Mouse (Mus musculus) limb, embryonic 11.5 days (tissue): ENCODE data around the gene Prrt2. TPM values are rescaled to one million over a fixed set of nuclear protein-coding genes. Genes with fewer than 3 reads are reported as not detected.
A peak's percentile ranks its signal among the peaks of the same experiment; 100 is the strongest.

Experiments used
- ATAC-seq: fragments of 200-750 bp; cut with Nextera tagmentation; 2 replicates; pipeline ENCODE4 v1.8.0; 2017; ENCODE audit warnings: low read depth; ENCODE audit not compliant: insufficient number of reproducible peaks, low FRiP score, low TSS enrichment
- DNase-seq: peaks from one replicate; pipeline ENCODE4 v3.0.0-alpha.2; 2015; ENCODE audit warnings: low spot score
- H3K27ac ChIP-seq: fragments of 300-500 bp; sonication (generic); replicated peaks from 2 replicates; pipeline ENCODE4 v1.5.1; 2014; ENCODE audit warnings: low read depth, mild to moderate bottlenecking, low read length
- H3K27me3 ChIP-seq: fragments of 300-500 bp; sonication (generic); 2 replicates; pipeline ENCODE4 v1.6.1; 2014; ENCODE audit warnings: mild to moderate bottlenecking, low read length, mixed read lengths; ENCODE audit not compliant: control insufficient read depth, insufficient read depth
- H3K36me3 ChIP-seq: fragments of 300-500 bp; sonication (generic); 2 replicates; pipeline ENCODE4 v1.6.1; 2014; ENCODE audit warnings: mild to moderate bottlenecking, low read length, moderate library complexity, mixed read lengths; ENCODE audit not compliant: control insufficient read depth, insufficient read depth
- H3K4me1 ChIP-seq: fragments of 300-500 bp; sonication (generic); 2 replicates; pipeline ENCODE4 v1.6.1; 2014; ENCODE audit warnings: low read length, mixed read lengths; ENCODE audit not compliant: control insufficient read depth, insufficient read depth
- H3K4me2 ChIP-seq: fragments of 300-500 bp; sonication (generic); 2 replicates; pipeline ENCODE4 v1.6.1; 2014; ENCODE audit warnings: low read depth, mild to moderate bottlenecking, moderate library complexity; ENCODE audit not compliant: severe bottlenecking
- H3K4me3 ChIP-seq: fragments of 300-500 bp; sonication (generic); 2 replicates; pipeline ENCODE4 v1.5.1; 2014; ENCODE audit warnings: low read depth, low read length
- H3K9ac ChIP-seq: fragments of 300-500 bp; sonication (generic); 2 replicates; pipeline ENCODE4 v1.6.1; 2014; ENCODE audit warnings: mild to moderate bottlenecking, low read length
- H3K9me3 ChIP-seq: fragments of 300-500 bp; sonication (generic); 2 replicates; pipeline ENCODE4 v1.6.1; 2016; ENCODE audit warnings: low read length; ENCODE audit not compliant: control insufficient read depth
- WGBS: fragments of 180-500 bp; shearing (Covaris S2); extraction: QIAGEN DNeasy Blood & Tissue Kit; methylation state at CpG from one replicate; pipeline ENCODE4 v1.1.7; 2014; 5-methylcytosine and 5-hydroxymethylcytosine counted together
- polyA plus RNA-seq: library from polyadenylated mRNA; unstranded; fragments of >200 nt; fragmentation: Nextera tagmentation; extraction: Ambion mirVana; gene quantifications from 2 replicates; pipeline ENCODE4 v1.2.1, GENCODE M21; 2014

Prrt2 gene
- polyA plus RNA-seq, 1 experiment from 2014 or later: 9.2 TPM

- 76% methylated on average over 7 of the region's 7 CpGs for WGBS
- Histone ChIP-seq H3K27ac (no peak overlapping the region; the same call in 1 of the 2 replicates), H3K9ac (peak overlapping the region; percentile 17; the same call in 1 of the 2 replicates), H3K4me2 (peak overlapping the region; percentile 83), H3K4me3 (peak overlapping the region; percentile 97), H3K9me3 (no peaks in the 10 kb centered on the region), H3K27me3 (no peaks in the 10 kb centered on the region), H3K36me3 (peaks cover 22% of the 10 kb centered on the region), H3K4me1 (peaks cover 49% of the 10 kb centered on the region)
- DNase-seq: no peak
- ATAC-seq: no peak
Measured at GRCm38 (mm10) chr7:127022528-127023271, 1.7 kb upstream of the Prrt2 start.

DNA sequence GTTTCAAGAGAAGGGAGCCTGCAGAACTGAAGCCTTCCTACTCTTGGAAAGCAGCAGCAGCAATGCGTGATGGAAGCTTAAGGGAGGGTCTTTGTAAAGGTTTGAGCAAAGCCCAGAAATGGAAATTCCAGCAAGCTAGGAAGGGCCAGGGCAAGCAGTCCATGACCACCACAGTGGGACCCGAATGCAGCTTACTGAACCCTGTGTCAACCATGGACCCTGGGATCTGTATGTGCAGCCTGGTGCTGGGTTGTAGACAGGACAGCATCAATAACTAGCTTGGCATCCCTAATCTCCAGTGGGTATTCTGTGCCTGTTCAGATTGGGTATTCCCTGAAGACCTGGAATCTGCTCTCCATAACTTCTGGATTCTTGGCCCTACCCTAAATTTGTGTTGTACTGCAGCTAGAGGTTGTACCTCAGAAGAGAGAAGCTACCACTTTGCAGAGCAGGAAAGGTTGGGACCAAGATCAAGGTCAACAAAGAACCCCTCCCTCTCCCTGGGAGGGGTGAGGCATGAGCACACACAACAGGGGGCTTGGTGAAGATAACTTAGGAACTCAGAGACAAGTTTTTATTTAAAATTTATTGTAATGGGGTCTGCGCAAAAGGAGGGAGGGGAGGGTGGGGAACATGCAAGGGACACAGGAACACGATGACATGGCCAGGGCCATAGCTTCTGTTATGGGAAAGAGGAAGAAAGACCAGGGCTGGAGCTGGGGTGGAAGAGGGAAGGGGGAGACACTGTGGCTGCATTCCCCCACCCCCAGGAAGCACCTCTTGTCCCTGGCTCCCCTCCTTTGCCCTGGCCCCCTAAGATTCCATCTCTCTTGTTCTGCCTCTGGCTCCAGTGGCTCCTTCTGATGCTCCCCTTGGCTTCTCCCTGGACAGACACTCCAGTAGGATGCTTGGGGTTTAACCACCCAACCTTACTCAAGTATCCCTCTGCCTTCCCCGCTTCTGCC, 834 bp upstream of the Prrt2 start:
- Histone ChIP-seq H3K9ac (peak overlapping the region; percentile 73), H3K4me3 (peak overlapping the region; percentile 46), H3K4me2 (peak overlapping the region; percentile 88), H3K4me1 (peaks cover 47% of the 10 kb centered on the region), H3K27me3 (no peaks in the 10 kb centered on the region), H3K27ac (peak overlapping the region; percentile 72), H3K36me3 (peaks cover 22% of the 10 kb centered on the region), H3K9me3 (no peaks in the 10 kb centered on the region)
- no peak for ATAC-seq
- WGBS: 51% methylated on average over 5 of the region's 5 CpGs
- DNase-seq: no peak

DNA sequence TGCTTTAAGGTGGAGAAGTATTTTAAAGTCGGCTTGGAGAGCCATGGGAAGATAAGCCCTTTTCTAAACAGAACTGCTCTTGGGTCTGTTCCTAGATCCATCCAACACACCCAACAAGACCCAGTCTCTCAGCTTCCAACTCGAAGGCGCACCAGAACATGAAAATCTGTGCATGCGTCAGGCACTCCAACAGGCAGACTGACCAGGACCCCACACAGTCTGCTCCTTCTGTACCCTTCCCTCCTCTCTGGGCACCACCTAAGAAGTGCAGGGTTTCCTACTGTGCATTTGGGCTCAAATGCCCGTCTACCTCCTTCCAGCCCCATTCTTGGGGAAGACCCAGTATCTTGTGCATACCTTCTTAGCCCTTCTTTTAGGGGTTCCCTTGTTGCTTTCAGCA, 520 bp downstream of the Prrt2 start:
- 53% methylated on average over 5 of the region's 5 CpGs for WGBS
- no peaks in the 10 kb centered on the region for H3K9me3 ChIP-seq

GRCm38 (mm10) chr7:127020031-127020430, 980 bp downstream of the Prrt2 start:
- Histone ChIP-seq H3K4me1 (peaks cover 56% of the 10 kb centered on the region), H3K9me3 (no peaks in the 10 kb centered on the region), H3K27ac (peak overlapping the region; percentile 25; the same call in 1 of the 2 replicates), H3K9ac (peak overlapping the region; percentile 34; the same call in 1 of the 2 replicates), H3K27me3 (no peaks in the 10 kb centered on the region), H3K36me3 (peaks cover 26% of the 10 kb centered on the region), H3K4me2 (peak overlapping the region; percentile 88), H3K4me3 (peak overlapping the region; percentile 46; the same call in 1 of the 2 replicates)
- DNase-seq (no peak), ATAC-seq (no peak)
- WGBS: 59% methylated on average over 3 of the region's 3 CpGs

More for the DNA sequence above, 520 bp downstream of the Prrt2 start:
- no peaks in the 10 kb centered on the region for H3K27me3 ChIP-seq
- H3K9ac ChIP-seq: peak overlapping the region; percentile 73
- ATAC-seq (no peak), DNase-seq (no peak)
- H3K4me3 ChIP-seq: peak overlapping the region; percentile 46
- peaks cover 52% of the 10 kb centered on the region for H3K4me1 ChIP-seq
- H3K36me3 ChIP-seq: peaks cover 23% of the 10 kb centered on the region
- peak overlapping the region; percentile 88 for H3K4me2 ChIP-seq
- peak overlapping the region; percentile 72; the same call in 1 of the 2 replicates for H3K27ac ChIP-seq

GRCm38 (mm10) chr7:127019306-127019960, 1.6 kb downstream of the Prrt2 start:
- WGBS: 79% methylated on average over 14 of the region's 14 CpGs
- peak overlapping the region; percentile 17; the same call in 1 of the 2 replicates for H3K9ac ChIP-seq
- no peak overlapping the region for H3K27ac ChIP-seq
- peak overlapping the region; percentile 88; the same call in 1 of the 2 replicates for H3K4me2 ChIP-seq
- peaks cover 26% of the 10 kb centered on the region for H3K36me3 ChIP-seq
- H3K27me3 ChIP-seq: no peaks in the 10 kb centered on the region
- H3K4me3 ChIP-seq: no peak overlapping the region
- no peak for DNase-seq
- no peaks in the 10 kb centered on the region for H3K9me3 ChIP-seq
- no peak for ATAC-seq
- H3K4me1 ChIP-seq: peaks cover 60% of the 10 kb centered on the region

DNA sequence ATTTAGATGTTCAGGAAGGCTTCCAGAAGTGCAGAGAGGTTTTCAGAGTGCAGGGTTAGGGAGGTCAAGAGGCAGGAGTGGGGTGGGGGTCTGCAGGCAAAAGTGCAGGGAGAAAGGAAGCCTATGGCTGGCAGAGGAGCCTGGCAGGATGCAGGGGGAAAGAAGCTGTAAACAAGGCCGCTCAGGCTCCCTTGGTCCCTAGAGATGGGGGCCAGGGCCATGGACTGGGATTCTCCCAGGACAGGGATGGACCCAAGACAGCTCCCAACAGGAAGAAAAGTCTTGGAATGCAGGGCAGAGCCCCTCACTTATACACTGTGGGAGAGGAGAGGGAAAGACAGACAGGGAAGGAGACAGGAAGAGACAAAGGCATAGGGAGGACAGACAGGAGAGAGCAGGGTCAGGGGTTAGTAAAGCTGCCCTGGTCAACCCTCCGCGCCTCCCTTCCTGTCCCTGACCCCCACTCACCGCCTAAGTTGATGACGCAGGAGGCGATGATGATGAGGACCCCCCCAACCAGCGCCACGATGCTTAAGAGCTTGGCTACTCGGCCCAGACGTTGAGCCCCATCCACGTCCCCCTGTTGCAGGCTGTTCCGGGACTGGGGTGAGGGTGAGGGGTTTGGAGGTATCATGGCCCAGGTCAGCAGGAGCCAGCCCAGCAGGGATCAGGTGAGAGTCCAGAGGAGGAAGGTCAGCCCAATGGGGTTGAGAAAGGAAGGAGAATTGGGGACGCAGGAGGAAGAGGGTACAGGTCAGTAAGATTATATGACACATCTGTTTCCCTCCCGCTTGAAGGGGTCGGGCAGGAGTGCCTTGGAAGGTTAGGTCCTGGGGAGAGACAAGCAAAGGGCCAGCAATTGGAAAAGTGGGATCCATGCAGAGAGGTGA, 2.4 kb downstream of the Prrt2 start:
- Histone ChIP-seq H3K36me3 (peaks cover 21% of the 10 kb centered on the region), H3K4me1 (peaks cover 55% of the 10 kb centered on the region)

GRCm38 (mm10) chr7:127017950-127018345, 3.1 kb downstream of the Prrt2 start:
- DNase-seq: no peak
- peaks cover 48% of the 10 kb centered on the region for H3K4me1 ChIP-seq
- peaks cover 13% of the 10 kb centered on the region for H3K36me3 ChIP-seq
- H3K27me3 ChIP-seq: no peaks in the 10 kb centered on the region
- no peak overlapping the region for H3K9ac ChIP-seq
- H3K4me3 ChIP-seq: no peak overlapping the region
- ATAC-seq: no peak
- H3K4me2 ChIP-seq: no peak overlapping the region
- H3K27ac ChIP-seq: peak overlapping the region; percentile 24; the same call in 1 of the 2 replicates
- no peaks in the 10 kb centered on the region for H3K9me3 ChIP-seq
- 54% methylated on average over 6 of the region's 6 CpGs for WGBS

More for the DNA sequence above, 2.4 kb downstream of the Prrt2 start:
- no peak overlapping the region; the same call in 1 of the 2 replicates for H3K4me2 ChIP-seq
- ATAC-seq (no peak), DNase-seq (no peak)
- WGBS: 77% methylated on average over 15 of the region's 15 CpGs
- no peak overlapping the region for H3K9ac ChIP-seq
- no peaks in the 10 kb centered on the region for H3K27me3 ChIP-seq
- no peak overlapping the region for H3K27ac ChIP-seq
- H3K9me3 ChIP-seq: no peaks in the 10 kb centered on the region
- H3K4me3 ChIP-seq: no peak overlapping the region
